Mouse (Mus musculus): ENCODE measurements around the gene Prr22. TPM values are rescaled to one million over a fixed set of nuclear protein-coding genes. Genes with fewer than 3 reads are reported as not detected.

Prr22 gene
- polyA plus RNA-seq (2015; fragmentation: Nextera tagmentation; extraction: Ambion mirVana) = 0.87 and 0.93 TPM in 2 replicates

- WGBS = 92% methylated on average over 5 of the region's 5 CpGs
- H3K36me3 ChIP-seq = peaks cover 39% of the 10 kb centered on the region
- no peak within 1 kb of the TSS for H3K27ac ChIP-seq (replicated peaks)
- H3K4me1 ChIP-seq = peaks cover 7% of the 10 kb centered on the region
- no peaks in the 10 kb centered on the region for H3K9me3 ChIP-seq (replicated peaks)
- H3K4me2 ChIP-seq = no peak within 1 kb of the TSS
- no peak within 1 kb of the TSS for H3K4me3 ChIP-seq (replicated peaks)
- no peaks in the 10 kb centered on the region for H3K27me3 ChIP-seq (replicated peaks)
- ATAC-seq (ENCODE audit: low FRiP score) = no peak
- no peak within 1 kb of the TSS for H3K9ac ChIP-seq (replicated peaks)
Observed at GRCm38 (mm10) chr17:56769950-56770349, at the start of gene Prr22. Gene Prr22 (plus strand): TSS chr17:56770250.

GRCm38 (mm10) chr17:56722441-56722840 is 47.6 kb upstream of the Prr22 start:
- H3K9ac ChIP-seq (replicated peaks) = no peak overlapping the region; the same call in 1 of the 2 replicates
- 35% methylated on average over 5 of the region's 5 CpGs for WGBS
- H3K27ac ChIP-seq (replicated peaks) = peak overlapping the region; percentile 54
- H3K27me3 ChIP-seq (replicated peaks) = no peaks in the 10 kb centered on the region
- no peaks in the 10 kb centered on the region for H3K9me3 ChIP-seq (replicated peaks)
- no peak; the same call in 1 of the 2 replicates for ATAC-seq (ENCODE audit: low FRiP score)
- no peak overlapping the region for H3K4me3 ChIP-seq (replicated peaks)
- H3K4me2 ChIP-seq = no peak overlapping the region
- peaks cover 31% of the 10 kb centered on the region for H3K36me3 ChIP-seq
- H3K4me1 ChIP-seq = peaks cover 43% of the 10 kb centered on the region

- H3K9me3 ChIP-seq (replicated peaks) = no peaks in the 10 kb centered on the region
- H3K27me3 ChIP-seq (replicated peaks) = no peaks in the 10 kb centered on the region
- H3K9ac ChIP-seq (replicated peaks) = no peak overlapping the region
- 83% methylated on average over 11 of the region's 11 CpGs for WGBS
- H3K27ac ChIP-seq (replicated peaks) = no peak overlapping the region
- H3K36me3 ChIP-seq = peaks cover 31% of the 10 kb centered on the region
- peaks cover 44% of the 10 kb centered on the region for H3K4me1 ChIP-seq
- H3K4me2 ChIP-seq = no peak overlapping the region
- no peak overlapping the region for H3K4me3 ChIP-seq (replicated peaks)
- no peak for ATAC-seq (ENCODE audit: low FRiP score)
Observed at GRCm38 (mm10) chr17:56723419-56724161, 46.5 kb upstream of the Prr22 start.

GRCm38 (mm10) chr17:56727029-56727649 is 42.9 kb upstream of the Prr22 start:
- Histone ChIP-seq H3K4me2 (no peak overlapping the region), H3K36me3 (peaks cover 16% of the 10 kb centered on the region), H3K9ac (replicated peaks) (no peak overlapping the region), H3K27me3 (replicated peaks) (no peaks in the 10 kb centered on the region), H3K9me3 (replicated peaks) (no peaks in the 10 kb centered on the region), H3K4me1 (peaks cover 31% of the 10 kb centered on the region), H3K4me3 (replicated peaks) (no peak overlapping the region), H3K27ac (replicated peaks) (no peak overlapping the region)
- ATAC-seq (ENCODE audit: low FRiP score) = no peak
- WGBS = 11% methylated on average over 7 of the region's 7 CpGs

- ATAC-seq (ENCODE audit: low FRiP score) = no peak
- H3K4me1 ChIP-seq = peaks cover 26% of the 10 kb centered on the region
- no peak overlapping the region for H3K4me3 ChIP-seq (replicated peaks)
- peaks cover 11% of the 10 kb centered on the region; the same call in 1 of the 2 replicates for H3K36me3 ChIP-seq
- H3K27ac ChIP-seq (replicated peaks) = no peak overlapping the region
- 9% methylated on average over 12 of the region's 12 CpGs for WGBS
- no peak overlapping the region for H3K9ac ChIP-seq (replicated peaks)
- H3K27me3 ChIP-seq (replicated peaks) = no peaks in the 10 kb centered on the region
- no peaks in the 10 kb centered on the region for H3K9me3 ChIP-seq (replicated peaks)
- H3K4me2 ChIP-seq = no peak overlapping the region
Observed at GRCm38 (mm10) chr17:56727659-56728058, 42.4 kb upstream of the Prr22 start.

- no peak overlapping the region for H3K4me2 ChIP-seq
- 22% methylated on average over 12 of the region's 12 CpGs for WGBS
Observed at GRCm38 (mm10) chr17:56728117-56728516, 41.9 kb upstream of the Prr22 start.

GRCm38 (mm10) chr17:56729151-56729550 is 40.9 kb upstream of the Prr22 start:
- Histone ChIP-seq H3K27me3 (replicated peaks) (no peaks in the 10 kb centered on the region), H3K9ac (replicated peaks) (no peak overlapping the region), H3K27ac (replicated peaks) (no peak overlapping the region), H3K4me3 (replicated peaks) (no peak overlapping the region), H3K4me2 (no peak overlapping the region), H3K9me3 (replicated peaks) (no peaks in the 10 kb centered on the region), H3K36me3 (no peaks in the 10 kb centered on the region), H3K4me1 (peaks cover 17% of the 10 kb centered on the region)
- ATAC-seq (ENCODE audit: low FRiP score) = no peak
- 24% methylated on average over 6 of the region's 6 CpGs for WGBS

More at GRCm38 (mm10) chr17:56728117-56728516, 41.9 kb upstream of the Prr22 start:
- Histone ChIP-seq H3K27ac (replicated peaks) (no peak overlapping the region), H3K9ac (replicated peaks) (no peak overlapping the region), H3K36me3 (peaks cover 6% of the 10 kb centered on the region; the same call in 1 of the 2 replicates), H3K4me1 (peaks cover 21% of the 10 kb centered on the region), H3K27me3 (replicated peaks) (no peaks in the 10 kb centered on the region), H3K4me3 (replicated peaks) (no peak overlapping the region), H3K9me3 (replicated peaks) (no peaks in the 10 kb centered on the region)
- no peak; the same call in 1 of the 2 replicates for ATAC-seq (ENCODE audit: low FRiP score)

- H3K9ac ChIP-seq (replicated peaks) = no peak overlapping the region
- H3K9me3 ChIP-seq (replicated peaks) = no peaks in the 10 kb centered on the region
- H3K27ac ChIP-seq (replicated peaks) = no peak overlapping the region
- ATAC-seq (ENCODE audit: low FRiP score) = no peak
- H3K4me3 ChIP-seq (replicated peaks) = no peak overlapping the region
- H3K27me3 ChIP-seq (replicated peaks) = no peaks in the 10 kb centered on the region
- no peaks in the 10 kb centered on the region for H3K36me3 ChIP-seq
- peaks cover 17% of the 10 kb centered on the region for H3K4me1 ChIP-seq
- no peak overlapping the region for H3K4me2 ChIP-seq
- WGBS = 61% methylated on average over 2 of the region's 2 CpGs
Observed at GRCm38 (mm10) chr17:56729656-56730055, 40.4 kb upstream of the Prr22 start.

- no peak for ATAC-seq (ENCODE audit: low FRiP score)
- Histone ChIP-seq H3K4me2 (no peak overlapping the region), H3K4me3 (replicated peaks) (no peak overlapping the region), H3K27me3 (replicated peaks) (no peaks in the 10 kb centered on the region), H3K9ac (replicated peaks) (no peak overlapping the region), H3K9me3 (replicated peaks) (no peaks in the 10 kb centered on the region), H3K27ac (replicated peaks) (no peak overlapping the region), H3K36me3 (no peaks in the 10 kb centered on the region), H3K4me1 (no peaks in the 10 kb centered on the region)
- WGBS = 51% methylated on average over 8 of the region's 8 CpGs
Observed at GRCm38 (mm10) chr17:56736534-56736933, 33.5 kb upstream of the Prr22 start.

GRCm38 (mm10) chr17:56738221-56738620 is 31.8 kb upstream of the Prr22 start:
- no peak for ATAC-seq (ENCODE audit: low FRiP score)

GRCm38 (mm10) chr17:56740118-56740787 is 29.8 kb upstream of the Prr22 start:
- no peaks in the 10 kb centered on the region for H3K27me3 ChIP-seq (replicated peaks)
- H3K9ac ChIP-seq (replicated peaks) = no peak overlapping the region
- 82% methylated on average over 17 of the region's 17 CpGs for WGBS
- no peaks in the 10 kb centered on the region for H3K9me3 ChIP-seq (replicated peaks)
- no peaks in the 10 kb centered on the region for H3K4me1 ChIP-seq
- no peak for ATAC-seq (ENCODE audit: low FRiP score)
- no peak overlapping the region for H3K4me3 ChIP-seq (replicated peaks)
- no peak overlapping the region for H3K27ac ChIP-seq (replicated peaks)
- no peaks in the 10 kb centered on the region for H3K36me3 ChIP-seq
- no peak overlapping the region for H3K4me2 ChIP-seq

More at GRCm38 (mm10) chr17:56738221-56738620, 31.8 kb upstream of the Prr22 start:
- no peaks in the 10 kb centered on the region for H3K36me3 ChIP-seq
- H3K4me1 ChIP-seq = no peaks in the 10 kb centered on the region
- no peaks in the 10 kb centered on the region for H3K9me3 ChIP-seq (replicated peaks)
- no peak overlapping the region for H3K27ac ChIP-seq (replicated peaks)
- WGBS = 88% methylated on average over 10 of the region's 10 CpGs
- no peak overlapping the region for H3K4me3 ChIP-seq (replicated peaks)
- H3K9ac ChIP-seq (replicated peaks) = no peak overlapping the region
- H3K4me2 ChIP-seq = no peak overlapping the region
- no peaks in the 10 kb centered on the region for H3K27me3 ChIP-seq (replicated peaks)

All from neural tube, embryonic 15.5 days (tissue).